Mouse (Mus musculus): ENCODE data around the gene Orc4.
"Not testable (repeated sequence)": the region's sequence is repeated elsewhere in the genome, so short reads cannot be mapped to it uniquely, and the experiment has no call there.

Gene Orc4

DNA sequence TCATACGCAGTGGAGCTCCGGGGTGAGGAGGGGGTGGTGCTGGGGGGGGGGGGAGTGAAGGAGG lies at the start of gene Orc4:
Gene Orc4, minus strand, starts transcription at position 26 of the 64 bp plus-strand sequence.
- no peak for DNase-seq (ENCODE audit: low spot score)

DNA sequence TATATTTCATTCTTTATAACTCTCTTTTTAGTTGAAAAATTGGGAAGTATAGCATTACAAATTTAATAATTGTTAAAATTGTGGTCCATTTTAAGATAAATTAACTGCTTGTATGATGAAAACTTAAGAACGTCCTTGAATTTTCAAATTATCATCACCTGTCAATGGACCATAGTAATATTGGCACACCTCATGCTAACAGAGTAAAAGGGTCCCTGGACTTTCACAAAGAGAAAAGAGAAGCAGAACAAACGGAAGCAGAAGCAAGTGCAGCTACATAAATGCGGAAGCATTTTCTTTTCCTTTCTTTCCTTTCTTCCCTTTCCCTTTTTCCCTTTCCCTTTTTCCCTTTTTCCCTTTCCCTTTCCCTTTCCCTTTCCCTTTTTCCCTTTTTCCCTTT lies 40.2 kb upstream of the Orc4 start:
- no peak for DNase-seq (ENCODE audit: low spot score)

DNA sequence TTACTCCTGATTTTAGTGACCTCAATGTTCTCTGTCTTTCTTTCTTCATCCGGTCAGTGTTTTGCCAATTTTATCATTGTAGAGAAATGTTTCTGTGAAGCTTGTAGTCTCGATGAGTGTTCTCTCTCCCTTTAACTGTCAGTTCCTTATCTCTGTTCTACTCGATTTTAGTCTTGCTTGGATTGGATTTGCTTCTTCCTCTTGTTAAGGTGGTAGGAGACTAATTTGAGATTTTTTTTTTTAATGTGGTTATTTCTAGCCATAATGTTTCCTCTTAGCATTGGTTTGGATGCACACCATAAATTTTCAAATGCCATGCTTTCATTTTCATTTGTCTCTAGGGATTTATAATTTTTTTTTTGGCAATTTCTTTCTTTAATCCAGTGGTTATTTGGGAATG lies 28.8 kb upstream of the Orc4 start:
- DNase-seq (ENCODE audit: low spot score), result no peak

DNA sequence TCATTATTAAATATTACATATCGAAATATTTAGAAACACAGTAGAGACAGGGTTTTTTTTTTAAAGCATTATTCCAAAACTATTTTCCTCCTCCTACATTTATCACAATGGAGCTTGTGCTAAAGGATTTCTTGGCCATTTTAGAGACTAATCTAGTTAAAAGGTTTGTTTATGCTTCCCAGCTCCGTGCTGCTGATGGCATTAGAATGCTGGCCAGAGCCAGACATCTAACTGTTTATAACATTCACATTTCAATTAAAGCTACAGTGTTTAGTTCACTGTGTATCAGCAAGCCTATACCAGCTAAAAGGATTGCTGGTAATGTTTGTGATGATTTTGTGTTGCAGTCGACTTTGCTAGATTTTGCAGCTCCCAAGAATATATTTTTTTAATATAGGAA lies 6.5 kb upstream of the Orc4 start:
- no peak for DNase-seq (ENCODE audit: low spot score)

DNA sequence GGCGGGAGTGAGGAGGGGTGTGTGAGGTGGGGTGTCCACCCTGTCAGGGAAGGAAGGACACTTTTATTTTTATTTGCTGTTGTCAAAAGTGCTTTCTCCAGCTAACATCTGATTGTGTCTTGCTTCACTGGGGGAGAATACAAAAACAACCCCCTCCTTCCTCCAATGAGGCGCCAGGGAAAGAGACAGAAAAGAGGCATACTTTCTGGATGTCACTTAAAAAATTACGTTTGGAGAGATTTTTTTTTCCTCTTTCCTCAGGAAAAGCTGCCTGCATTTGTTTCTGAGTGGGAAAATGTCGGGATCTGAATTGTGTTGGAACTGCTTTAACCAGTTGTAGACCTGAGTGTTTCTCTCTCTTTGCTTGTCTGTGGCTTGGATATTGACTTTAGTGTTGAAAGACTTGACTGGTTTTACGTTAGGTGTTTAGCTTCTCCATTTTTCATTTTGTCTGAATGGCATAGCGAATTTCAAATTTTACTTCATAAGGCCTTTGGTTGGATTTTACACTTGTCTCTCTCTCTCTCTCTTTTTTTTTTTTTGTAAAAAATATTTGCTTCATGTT lies 321 bp upstream of the Orc4 start:
- DNase-seq (ENCODE audit: low spot score), result no peak

DNA sequence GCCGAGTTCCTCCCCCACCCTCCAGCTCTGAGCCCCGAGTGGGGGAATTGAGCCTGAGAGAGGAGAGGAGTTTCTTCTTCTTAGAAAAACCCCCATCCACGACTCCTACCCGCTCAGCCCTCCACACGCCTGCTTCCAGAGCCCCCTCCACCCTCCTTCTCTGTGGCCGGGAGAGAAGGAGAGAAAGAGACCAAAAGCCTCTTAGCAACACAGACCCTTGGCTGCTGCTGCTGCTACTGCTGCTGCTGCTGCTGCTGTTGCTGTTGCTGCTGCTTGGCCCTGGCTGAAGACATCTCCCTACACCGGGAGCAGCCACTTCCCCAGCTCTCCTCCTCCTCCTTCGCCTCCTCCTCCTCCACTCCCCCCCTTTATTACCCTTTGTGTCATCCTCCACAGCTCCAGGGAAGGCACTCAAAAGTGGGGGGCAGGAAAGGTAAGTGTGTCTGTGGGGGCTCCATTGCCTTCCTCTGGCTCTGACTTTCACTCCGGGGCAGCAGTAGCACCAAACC lies 280 bp downstream of the Orc4 start:
- DNase-seq (ENCODE audit: low spot score), result peak; percentile 37

DNA sequence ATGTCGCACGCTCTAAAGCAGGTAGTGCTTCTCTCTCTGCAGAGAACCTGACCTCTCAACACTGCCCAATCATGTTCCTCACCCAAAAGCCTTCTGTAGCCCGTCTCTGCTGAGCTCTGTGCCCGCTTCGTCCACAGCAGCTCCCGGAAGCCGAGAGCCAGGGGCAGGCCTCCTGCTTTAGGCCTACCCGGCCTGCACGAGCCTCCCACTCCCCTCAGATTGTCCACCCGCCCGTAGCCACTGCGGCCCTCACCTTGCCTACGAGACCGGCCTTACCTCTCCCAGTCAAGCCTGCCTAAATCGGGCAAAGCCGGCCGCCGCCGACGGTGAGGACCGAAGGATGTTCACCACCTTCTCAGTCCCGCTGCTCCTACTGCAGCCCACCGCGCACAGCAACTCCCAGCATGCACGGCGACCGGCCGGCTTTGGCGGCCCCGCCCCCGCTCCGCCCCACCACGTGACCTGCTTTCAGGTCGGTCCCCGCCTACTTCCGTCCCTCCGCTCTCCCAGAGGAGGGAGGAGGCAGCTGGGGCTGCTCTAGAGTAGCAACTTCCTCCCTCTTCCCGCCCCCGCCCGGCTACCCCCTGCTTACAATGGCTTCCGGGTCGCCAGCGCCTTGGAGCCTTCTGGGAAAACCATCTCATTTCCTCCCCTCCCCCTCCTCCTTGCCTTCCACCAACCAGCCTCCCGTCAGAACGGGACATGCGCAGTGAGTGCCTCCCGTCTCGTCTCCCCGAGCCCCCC lies 1.1 kb downstream of the Orc4 start, which contains the start of gene Mbd5:
Gene Mbd5, plus strand, starts transcription at position 668 of the 744 bp plus-strand sequence.
- peak; percentile 99 for DNase-seq (ENCODE audit: low spot score)

DNA sequence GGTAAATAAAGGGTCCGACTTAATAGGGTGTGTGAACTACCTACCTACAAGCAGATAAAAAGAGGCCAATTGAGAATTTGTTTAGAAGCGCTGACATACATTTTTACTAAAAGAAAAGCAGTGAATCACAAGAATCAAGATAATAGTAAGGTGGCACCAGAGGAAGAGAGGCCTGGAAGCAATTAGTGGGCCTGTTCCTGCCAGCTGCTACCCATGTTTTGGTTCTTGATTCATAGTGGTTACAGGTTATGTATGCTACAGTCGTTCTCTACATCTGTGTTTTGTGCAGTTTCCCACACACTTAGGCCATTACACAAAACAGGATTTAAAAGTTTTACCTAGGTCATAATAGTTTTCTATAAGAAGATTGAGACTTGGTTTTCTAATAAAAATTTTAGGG lies 2.3 kb downstream of the Orc4 start:
- DNase-seq (ENCODE audit: low spot score), result no peak

DNA sequence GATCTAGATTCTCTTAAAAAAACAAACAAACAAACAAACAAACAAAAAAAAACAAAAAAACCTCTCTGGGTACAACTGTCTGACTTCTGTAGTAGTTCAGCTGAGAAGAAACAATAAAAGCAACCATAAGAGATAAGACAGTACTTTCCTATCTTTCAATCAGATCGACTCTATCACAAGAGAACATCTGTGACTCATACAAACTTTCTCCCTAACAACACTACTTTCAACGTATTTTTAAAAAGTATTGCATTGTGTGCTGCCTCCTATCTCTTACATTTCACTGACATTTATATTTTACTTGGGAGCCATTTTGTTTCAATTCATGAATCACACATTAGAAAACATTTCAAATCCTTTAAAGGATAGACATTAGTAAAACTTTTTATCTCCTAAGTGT lies 15.0 kb downstream of the Orc4 start:
- no peak for DNase-seq (ENCODE audit: low spot score)

DNA sequence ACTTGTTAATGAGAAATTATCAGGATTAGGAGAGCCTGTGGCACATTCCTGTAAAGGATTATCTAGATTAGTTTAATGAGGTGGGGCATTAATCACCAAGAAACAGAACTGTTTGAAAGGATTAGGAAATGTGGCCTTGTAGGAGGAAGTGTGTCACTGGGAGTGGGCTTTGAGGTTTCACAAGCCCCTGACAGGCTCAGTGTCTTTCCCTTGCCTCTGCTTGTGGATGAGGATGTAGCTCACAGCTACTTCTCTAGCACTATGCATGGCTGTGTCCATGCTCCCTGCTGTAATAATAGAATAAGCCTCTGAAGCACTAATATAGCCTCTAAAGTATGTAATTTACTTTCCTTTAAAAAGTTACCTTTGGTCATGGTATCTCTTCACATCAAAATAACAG lies 34.2 kb downstream of the Orc4 start:
- DNase-seq (ENCODE audit: low spot score), result no peak

DNA sequence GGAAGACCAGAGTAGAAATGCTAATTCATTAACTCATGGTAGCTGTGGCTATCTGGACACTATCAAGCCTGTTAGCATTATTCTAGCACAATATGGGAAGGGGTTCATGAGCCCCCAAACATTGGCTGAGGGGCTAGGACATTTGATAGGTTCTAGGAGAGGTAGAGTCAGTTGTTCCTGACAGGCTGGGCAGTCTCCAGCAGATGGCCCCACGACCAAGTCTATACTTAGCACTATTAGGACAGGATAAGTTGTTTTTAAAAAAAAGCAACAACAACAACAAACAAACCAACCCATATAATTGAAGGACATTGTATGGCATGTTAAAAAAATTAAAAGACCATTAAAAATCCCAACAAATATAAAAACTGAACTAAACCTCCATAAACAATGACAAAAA lies 35.9 kb downstream of the Orc4 start:
- no peak for DNase-seq (ENCODE audit: low spot score)

DNA sequence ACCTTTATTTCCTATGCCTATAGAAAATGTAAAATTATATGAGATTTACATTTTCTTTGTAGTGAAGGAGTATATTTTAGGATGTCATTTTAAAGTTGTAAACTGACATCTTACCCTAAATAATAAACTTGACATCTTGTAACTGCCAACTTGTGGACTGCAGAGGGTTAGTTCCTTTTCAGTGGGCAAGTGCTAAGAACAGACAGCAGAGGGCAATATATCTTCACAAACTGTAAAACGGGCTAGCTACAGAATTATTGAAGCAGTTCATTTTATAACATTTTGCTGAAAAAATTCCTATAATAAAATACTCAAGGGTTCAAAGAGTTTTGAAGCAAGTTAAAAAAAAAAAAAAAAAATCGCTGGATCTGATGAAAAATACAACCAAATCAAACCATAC lies 41.2 kb downstream of the Orc4 start:
- DNase-seq (ENCODE audit: low spot score), result no peak

DNA sequence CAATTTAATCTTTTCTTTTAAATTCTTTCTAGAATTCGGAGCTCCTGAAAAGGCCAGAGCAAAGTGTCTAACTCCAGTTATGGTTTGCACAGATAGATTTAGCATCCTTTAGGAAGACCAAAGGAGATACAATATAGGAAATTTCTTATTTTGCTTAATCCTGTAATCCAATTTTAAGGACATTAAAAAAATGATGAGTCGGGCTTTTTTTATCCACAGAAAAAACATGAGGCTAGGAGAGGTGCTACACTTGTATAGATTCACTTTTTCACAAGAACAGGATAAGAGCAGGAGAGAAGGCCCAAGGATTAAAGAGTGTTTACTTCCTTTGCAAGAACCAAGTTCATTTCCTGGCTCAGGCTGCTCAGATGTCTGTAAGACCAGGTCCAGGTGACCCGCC lies 54.9 kb downstream of the Orc4 start:
- no peak for DNase-seq (ENCODE audit: low spot score)

DNA sequence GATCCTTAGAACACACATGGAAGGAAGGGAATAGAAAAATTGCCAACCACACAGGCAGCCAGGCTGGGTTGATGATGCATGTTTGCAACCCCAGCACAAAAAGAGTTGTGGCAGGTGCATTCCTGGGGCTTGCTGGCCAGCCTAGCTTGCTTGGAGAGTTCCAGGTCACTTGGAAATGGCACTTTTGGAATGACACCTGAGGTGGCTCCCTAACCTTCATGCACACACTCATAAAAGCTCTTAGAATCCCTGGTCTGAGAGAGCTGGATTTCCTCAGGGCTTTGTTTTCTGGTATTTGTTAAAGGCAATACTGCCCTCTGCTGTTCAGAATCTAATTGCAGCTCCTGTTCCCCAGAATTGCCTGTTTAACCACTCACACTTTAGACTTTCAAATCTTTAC lies 64.1 kb downstream of the Orc4 start:
- peak; percentile 2 for DNase-seq (ENCODE audit: low spot score)

DNA sequence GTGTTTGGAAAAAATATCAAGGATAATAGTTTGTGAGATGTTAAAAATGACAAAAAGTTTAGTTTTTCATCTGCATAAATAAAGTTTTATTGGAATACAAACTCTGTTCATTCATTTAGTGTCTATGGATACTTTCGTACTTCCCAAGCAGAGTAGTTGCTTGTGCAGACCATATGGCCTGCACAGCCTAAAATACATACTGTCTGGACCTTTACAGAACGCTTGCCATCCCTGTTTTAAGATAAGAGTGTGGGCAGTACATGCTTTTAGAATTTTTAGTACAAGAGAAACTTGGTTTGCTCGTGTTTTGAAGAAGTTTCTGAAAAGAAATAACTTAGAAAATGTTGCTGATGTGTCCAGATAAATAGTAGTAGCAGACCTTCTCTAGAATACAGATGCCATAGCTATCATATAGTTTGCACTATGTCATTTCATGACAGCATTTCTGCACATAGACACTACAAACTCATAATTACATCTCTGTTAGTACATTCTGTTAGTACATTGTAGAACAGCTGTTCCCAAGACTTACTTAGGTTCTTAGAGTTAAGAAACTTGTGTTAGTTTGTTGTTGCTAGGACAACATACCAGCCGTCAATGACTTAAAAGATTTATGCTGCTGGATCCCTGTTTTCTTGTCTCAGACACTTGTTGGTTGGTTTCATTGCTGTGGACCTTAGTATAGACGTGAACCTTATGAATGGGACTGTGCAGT lies 81.7 kb downstream of the Orc4 start:
- DNase-seq (ENCODE audit: low spot score), result no peak

DNA sequence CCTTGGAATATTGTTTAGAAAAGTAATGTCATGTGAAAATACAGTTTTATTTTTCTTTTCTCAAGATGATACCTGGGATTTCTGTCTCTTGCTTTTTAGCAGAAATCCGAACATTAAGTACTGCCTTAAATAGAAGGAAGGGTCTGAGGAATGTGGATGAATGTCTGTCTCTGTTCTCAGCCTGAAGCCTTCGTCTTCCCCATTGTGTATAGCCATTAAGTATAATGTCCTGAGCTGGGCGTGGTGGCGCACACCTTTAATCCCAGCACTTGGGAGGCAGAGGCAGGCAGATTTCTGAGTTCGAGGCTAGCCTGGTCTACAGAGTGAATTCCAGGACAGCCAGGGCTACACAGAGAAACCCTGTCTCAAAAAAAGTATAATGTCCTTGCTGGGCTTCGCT lies 84.5 kb downstream of the Orc4 start:
- DNase-seq (ENCODE audit: low spot score), result not testable (repeated sequence)
